Mouse (Mus musculus) thymus, adult 2 months (tissue): Measurements from ENCODE around the gene Ndufaf3.
"Not testable (repeated sequence)": the region's sequence is repeated elsewhere in the genome, so short reads cannot be mapped to it uniquely, and the experiment has no call there.

Experiments used
- CTCF ChIP-seq: fragments of 200-500 bp; IDR thresholded peaks from 2 replicates; pipeline ENCODE4 v1.5.1; 2012; ENCODE audit warnings: mild to moderate bottlenecking, control low read depth, low read length, moderate library complexity, borderline replicate concordance; ENCODE audit not compliant: control insufficient read depth, poor library complexity, insufficient read depth; ENCODE audit errors: extremely low read depth
- POLR2A ChIP-seq: fragments of 200-500 bp; IDR thresholded peaks from 2 replicates; pipeline ENCODE4 v1.6.1; 2012; ENCODE audit warnings: mild to moderate bottlenecking, low read length, control low read depth, moderate library complexity; ENCODE audit not compliant: control insufficient read depth, poor library complexity, insufficient read depth; ENCODE audit errors: extremely low read depth

GRCm38 (mm10) chr9:108607929-108608328 lies 40.7 kb upstream of the Ndufaf3 start:
- not testable (repeated sequence) for TF ChIP-seq CTCF, POLR2A
